Mouse (Mus musculus) lung, adult 2 months (tissue): Measurements from ENCODE around the gene Enthd1. TPM values are rescaled to one million over a fixed set of nuclear protein-coding genes. Genes with fewer than 3 reads are reported as not detected.
"Not testable (repeated sequence)": the region's sequence is repeated elsewhere in the genome, so short reads cannot be mapped to it uniquely, and the experiment has no call there.

Experiments used
- DNase-seq: peaks from one replicate; pipeline ENCODE4 v3.0.0; 2022
- H3K4me1 ChIP-seq: fragments of 200-500 bp; 2 replicates; pipeline ENCODE4 v1.6.1; 2011; ENCODE audit warnings: low read length; ENCODE audit not compliant: control insufficient read depth, insufficient read depth
- H3K4me3 ChIP-seq: fragments of 200-500 bp; replicated peaks from 2 replicates; pipeline ENCODE3; 2011; ENCODE audit warnings: low read depth, mild to moderate bottlenecking, control low read depth, low read length; ENCODE audit errors: extremely low read depth
- CTCF ChIP-seq: fragments of 200-500 bp; IDR thresholded peaks from 2 replicates; pipeline ENCODE4 v1.5.1; 2011; ENCODE audit warnings: mild to moderate bottlenecking, low read length, control low read depth; ENCODE audit not compliant: insufficient read depth
- POLR2A ChIP-seq: fragments of 200-500 bp; IDR thresholded peaks from 2 replicates; pipeline ENCODE4 v1.6.1; 2011; ENCODE audit warnings: low read depth, mild to moderate bottlenecking, control low read depth, low read length, borderline replicate concordance; ENCODE audit errors: extremely low read depth
- WGBS: fragments of 180-500 bp; shearing (Covaris S2); methylation state at CpG from one replicate; pipeline ENCODE4 v1.1.7; 2018; 5-methylcytosine and 5-hydroxymethylcytosine counted together
- polyA plus RNA-seq: library from polyadenylated mRNA; depleted of rRNA; stranded (reverse); fragments of >200 nt; gene quantifications from 2 replicates; pipeline ENCODE4 v1.2.3, GENCODE M21; 2012

The Enthd1 gene
- polyA plus RNA-seq, 1 experiment: not detected

DNA sequence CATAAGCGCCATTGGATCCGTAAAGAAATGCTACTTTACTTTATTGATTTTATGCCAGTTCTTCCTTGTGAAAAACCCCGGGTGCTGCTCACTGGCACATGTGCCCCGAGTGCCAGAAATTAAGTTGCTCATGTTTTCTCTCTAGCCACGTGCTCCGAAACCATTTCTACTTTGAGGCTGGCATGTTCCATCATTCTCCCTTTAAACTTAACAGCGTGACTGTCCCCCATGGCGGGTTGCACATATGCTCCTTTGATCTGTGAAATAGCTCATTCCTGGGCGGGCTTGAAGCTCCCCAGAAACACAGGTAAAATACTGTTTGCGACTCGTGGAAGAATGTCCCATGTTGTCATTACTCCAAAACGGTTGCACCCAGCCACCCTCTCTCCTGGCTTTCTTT lies 33.8 kb upstream of the Enthd1 start:
- WGBS: 55% methylated on average over 12 of the region's 12 CpGs
- no peak for DNase-seq
- no peak overlapping the region for H3K4me3 ChIP-seq
- no peaks in the 10 kb centered on the region; the same call in 1 of the 2 replicates for H3K4me1 ChIP-seq
- TF ChIP-seq POLR2A (no peak), CTCF (no peak)

DNA sequence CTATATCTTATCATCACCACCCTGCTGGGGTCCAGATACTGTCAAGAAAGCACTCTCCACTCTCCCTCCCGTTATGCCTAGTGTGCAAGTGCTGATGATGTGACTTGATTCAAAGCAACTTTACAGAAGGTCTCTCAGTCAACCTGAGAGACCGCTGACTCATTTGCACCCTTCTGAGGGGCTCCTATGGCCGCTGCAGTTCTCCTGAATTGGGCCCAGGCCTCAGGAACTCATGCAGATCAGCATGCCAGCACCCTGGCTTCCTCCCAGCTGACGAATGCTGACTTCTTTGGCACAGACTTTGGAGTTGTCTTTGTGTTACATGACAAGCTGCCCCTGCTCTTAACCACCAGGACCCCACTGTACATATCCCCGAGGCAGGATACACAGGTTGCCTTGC lies 28.9 kb upstream of the Enthd1 start:
- no peaks in the 10 kb centered on the region for H3K4me1 ChIP-seq
- TF ChIP-seq POLR2A: no peak
- H3K4me3 ChIP-seq: no peak overlapping the region
- DNase-seq: no peak
- 49% methylated on average over 5 of the region's 5 CpGs for WGBS

DNA sequence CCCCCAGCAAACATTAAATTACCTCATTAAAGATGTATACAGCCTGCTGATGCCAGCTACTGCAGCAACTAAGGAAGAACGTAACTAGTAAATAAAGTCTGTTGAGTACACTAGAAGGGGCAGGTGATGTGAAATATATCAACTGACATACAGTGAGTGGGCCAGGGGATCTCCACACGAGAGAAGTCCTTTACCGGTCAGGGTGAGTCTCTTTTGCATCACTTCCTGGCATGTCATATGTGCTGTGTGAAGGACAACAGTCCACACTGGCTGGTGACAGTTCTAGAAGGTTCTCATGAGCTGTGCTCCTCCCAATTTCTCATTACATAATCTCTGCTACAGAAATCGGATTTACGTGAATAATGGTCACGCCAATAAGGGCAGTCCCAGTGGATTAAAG lies 27.8 kb upstream of the Enthd1 start:
- 81% methylated on average over 6 of the region's 6 CpGs for WGBS
- H3K4me3 ChIP-seq: no peak overlapping the region
- TF ChIP-seq CTCF: no peak
- no peak for TF ChIP-seq POLR2A
- no peak for DNase-seq
- no peaks in the 10 kb centered on the region for H3K4me1 ChIP-seq

DNA sequence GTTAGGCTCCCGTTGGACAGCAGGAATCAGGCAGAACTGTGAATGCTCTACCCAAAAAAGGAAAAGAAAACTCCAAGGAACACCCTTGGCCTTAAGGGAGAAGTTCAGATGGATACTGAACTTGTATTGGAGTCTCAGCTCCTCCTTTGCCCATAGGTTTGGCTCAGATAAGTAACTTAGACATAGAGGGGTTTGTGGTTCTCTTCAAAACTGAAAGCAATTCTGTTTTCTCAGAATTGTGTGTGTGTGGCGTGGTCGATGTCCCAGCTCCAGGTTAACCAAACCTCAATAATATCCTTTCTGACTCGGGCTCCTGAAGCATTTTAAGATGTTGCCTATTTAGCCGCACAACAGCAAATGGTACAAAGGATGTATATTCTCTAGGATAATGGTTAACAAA lies 25.7 kb upstream of the Enthd1 start:
- 84% methylated on average over 5 of the region's 5 CpGs for WGBS
- Histone ChIP-seq H3K4me3 (no peak overlapping the region), H3K4me1 (no peaks in the 10 kb centered on the region)
- TF ChIP-seq POLR2A: no peak
- no peak for TF ChIP-seq CTCF
- no peak for DNase-seq

DNA sequence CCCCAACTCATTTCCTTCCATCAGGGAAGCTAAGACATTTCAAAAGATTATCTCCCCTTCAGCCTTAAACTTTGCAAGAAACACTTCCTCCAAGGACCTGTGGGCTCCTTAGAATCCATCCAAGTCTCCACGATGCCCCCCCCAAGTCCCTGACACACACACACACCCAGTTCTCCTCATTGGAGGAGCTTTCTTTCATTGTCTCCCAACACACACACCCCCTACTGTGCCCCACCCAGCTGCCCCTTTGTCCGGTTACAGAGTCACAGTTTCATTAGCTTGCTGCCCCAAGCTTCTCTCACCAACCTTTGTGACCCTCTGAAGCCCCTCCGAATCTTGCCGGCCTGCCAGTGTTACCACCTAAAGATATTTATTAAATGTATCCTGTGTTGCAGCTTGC lies 21.3 kb upstream of the Enthd1 start:
- no peak for TF ChIP-seq POLR2A
- TF ChIP-seq CTCF: no peak
- Histone ChIP-seq H3K4me1 (no peaks in the 10 kb centered on the region), H3K4me3 (no peak overlapping the region)
- 26% methylated on average over 4 of the region's 4 CpGs for WGBS
- DNase-seq: no peak

DNA sequence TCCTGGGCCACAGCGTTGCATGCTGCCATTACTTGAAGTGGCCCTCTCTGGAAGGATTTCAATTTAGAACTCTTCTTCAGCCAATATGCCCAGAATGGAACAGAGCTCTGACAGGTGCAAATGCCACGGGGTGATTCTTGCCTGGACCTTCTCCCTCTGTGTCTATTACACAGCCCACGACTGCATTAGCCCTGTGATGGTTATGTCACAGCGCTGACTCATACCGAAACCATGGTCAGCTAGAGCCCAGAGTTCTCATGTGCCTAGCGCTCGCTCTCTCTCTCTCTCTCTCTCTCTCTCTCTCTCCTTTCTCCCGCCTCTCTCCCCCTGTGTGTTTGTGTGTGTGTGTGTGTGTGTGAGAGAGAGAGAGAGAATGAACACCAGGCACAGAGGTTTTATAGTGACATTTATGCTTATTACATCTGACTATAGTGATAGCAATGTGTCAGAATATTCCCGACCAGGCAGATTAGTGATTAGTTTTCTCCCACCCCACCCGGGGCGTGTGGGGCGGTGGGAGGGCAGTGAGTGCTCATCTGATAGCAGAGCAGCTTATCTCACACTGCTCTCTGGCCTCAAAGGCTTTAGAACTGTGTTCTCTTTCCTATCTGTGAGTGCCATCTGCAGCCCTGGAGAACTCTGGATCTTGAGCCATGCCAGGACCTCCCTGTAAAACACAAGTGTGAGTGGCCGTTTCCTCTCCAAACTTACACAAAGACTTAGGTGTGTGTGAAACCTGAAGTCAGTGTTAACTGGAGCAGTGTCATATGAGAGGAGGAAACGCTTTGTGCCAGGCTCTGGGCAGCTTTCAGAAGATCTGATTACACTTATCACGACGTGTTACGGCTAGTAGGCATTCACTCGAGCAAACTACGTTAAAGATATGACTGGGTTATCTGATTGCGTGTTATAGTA lies 17.9 kb upstream of the Enthd1 start:
- Histone ChIP-seq H3K4me1 (no peaks in the 10 kb centered on the region), H3K4me3 (no peak overlapping the region)
- WGBS: 43% methylated on average over 20 of the region's 20 CpGs
- TF ChIP-seq CTCF (no peak), POLR2A (no peak)
- DNase-seq: no peak

DNA sequence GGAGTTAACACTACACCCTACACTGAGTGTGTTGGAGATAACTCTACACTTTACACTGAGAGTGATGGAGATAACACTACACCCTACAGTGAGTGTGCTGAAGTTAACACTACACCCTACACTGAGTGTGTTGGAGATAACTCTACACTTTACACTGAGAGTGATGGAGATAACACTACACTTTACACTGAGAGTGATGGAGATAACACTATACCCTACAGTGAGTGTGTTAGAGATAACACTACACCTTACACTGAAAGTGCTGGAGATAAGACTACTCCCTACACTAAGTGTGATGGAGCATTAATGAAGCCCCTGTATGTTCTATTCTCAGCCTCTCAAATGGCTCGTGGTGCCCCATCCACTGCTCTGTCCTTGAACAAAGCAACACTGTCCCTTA lies 15.6 kb upstream of the Enthd1 start:
- not testable (repeated sequence) for H3K4me1 ChIP-seq, H3K4me3 ChIP-seq, DNase-seq
- WGBS: 61% methylated on average over 1 of the region's 1 CpGs

DNA sequence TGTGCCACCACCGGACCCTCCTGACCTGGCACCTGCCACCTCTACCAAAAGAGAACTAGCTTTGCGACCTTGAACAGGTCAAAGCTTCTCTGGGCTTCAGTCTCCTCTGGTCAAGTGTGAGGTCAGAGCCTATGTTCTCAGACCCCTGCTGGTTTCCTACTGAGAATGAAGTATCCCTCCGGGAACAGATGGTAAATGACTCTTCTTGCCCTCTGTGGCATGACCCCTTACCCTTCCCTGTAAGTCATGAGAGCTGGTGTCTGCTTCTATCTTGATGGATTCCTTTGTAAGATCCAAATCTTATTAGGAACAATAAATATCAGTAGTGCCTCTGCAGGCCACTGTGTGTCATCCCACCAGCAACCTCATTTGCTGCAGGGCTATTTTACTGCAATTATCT lies 14.2 kb upstream of the Enthd1 start:
- whole genome bisulfite sequencing: 54% methylated on average over 3 of the region's 3 CpGs

DNA sequence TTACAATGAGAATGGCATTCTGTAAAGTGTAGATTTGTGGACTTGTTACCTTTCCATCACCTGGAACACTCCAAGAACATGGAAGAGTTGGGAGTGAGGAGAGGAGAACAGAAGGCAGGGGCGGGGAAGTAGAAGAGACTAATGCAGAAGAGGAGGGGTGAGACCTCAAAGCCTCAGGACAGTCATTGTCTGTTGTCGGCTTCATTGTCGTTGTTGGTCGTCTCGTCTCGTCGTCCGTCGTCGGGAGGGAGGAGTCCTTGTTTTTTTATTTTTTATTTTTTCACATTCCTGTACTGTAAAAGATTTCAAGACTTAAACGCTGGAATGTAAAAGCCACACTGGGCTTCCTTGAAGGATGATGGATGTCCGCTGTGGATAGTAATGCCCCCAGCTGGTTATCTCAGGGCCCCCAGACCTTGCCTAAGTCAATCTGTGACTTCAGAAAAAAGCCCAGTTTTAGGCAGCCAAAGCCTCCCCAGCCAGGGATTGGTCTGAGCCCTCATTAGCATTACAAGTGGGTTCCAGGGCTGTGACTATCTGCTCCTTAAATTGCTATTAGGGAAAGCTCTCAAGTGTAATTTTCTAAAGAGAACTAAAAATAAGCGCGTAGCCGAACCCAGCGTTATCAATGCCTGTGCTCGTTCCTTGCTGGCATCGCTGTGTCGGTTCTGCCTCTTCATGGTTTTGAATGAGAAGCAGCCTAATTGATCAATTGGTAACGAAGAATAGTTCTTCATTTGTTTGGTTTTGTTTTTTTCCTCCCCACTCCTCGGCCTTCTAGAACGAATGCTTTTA lies 12.4 kb upstream of the Enthd1 start:
- DNase-seq: no peak
- WGBS: 37% methylated on average over 22 of the region's 22 CpGs
- Histone ChIP-seq H3K4me3 (no peak overlapping the region), H3K4me1 (no peaks in the 10 kb centered on the region)
- TF ChIP-seq CTCF (no peak), POLR2A (no peak)

More for the DNA sequence above, 14.2 kb upstream of the Enthd1 start:
- TF ChIP-seq POLR2A (no peak), CTCF (no peak)
- no peak overlapping the region for H3K4me3 ChIP-seq
- no peak for DNase-seq
- H3K4me1 ChIP-seq: no peaks in the 10 kb centered on the region

DNA sequence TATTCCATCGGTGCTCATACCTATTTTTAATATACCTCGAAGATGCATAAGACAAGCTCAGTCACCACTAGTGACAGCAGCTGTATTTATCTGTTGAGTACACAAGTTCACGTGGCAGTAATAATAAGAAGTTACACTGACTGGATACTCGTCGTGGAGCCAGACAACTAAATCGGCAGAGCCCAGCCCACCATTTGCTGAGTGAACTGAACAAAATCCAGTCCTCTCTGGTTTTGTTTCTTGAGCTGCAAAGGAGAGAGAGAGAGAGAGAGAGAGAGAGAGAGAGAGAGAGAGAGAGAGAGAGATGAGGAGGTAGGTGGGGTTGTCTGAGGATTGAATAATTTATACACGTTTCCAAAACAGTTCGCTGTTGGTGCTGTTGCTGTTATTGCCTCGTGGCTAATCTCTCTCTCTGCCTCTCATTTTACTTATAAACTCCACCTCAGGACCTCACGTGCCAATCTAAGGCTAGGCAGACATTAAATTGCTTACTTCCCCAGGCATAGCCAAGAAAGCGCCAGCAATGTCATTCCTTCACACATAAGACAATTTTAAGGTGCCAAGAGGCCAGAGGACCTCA lies 11.5 kb upstream of the Enthd1 start:
- H3K4me3 ChIP-seq: no peak overlapping the region
- WGBS: 72% methylated on average over 11 of the region's 11 CpGs
- no peaks in the 10 kb centered on the region for H3K4me1 ChIP-seq
- no peak for DNase-seq
- TF ChIP-seq CTCF (no peak), POLR2A (no peak)
